Mouse (Mus musculus) T-cell, adult 2 months (primary cell): Measurements from ENCODE around the gene Rab11b.

ENCODE experiments used
- DNase-seq: peaks from one replicate; pipeline ENCODE4 v3.0.0; 2022; ENCODE audit warnings: low spot score

The Rab11b gene

GRCm38 (mm10) chr17:33760255-33761165 lies at the start of gene Rab11b:
TSS of gene Rab11b (minus strand) at chr17:33760530.
- peak; percentile 100 for DNase-seq

GRCm38 (mm10) chr17:33808192-33808591 lies 47.9 kb upstream of the Rab11b start:
- no peak for DNase-seq

- no peak for DNase-seq
Measured at GRCm38 (mm10) chr17:33807181-33807888, 47.0 kb upstream of the Rab11b start.

GRCm38 (mm10) chr17:33804745-33805144 lies 44.4 kb upstream of the Rab11b start:
- no peak for DNase-seq

- no peak for DNase-seq
Measured at GRCm38 (mm10) chr17:33804205-33804604, 43.9 kb upstream of the Rab11b start.

- no peak for DNase-seq
Measured at GRCm38 (mm10) chr17:33802221-33802620, 41.9 kb upstream of the Rab11b start.

- DNase-seq: no peak
Measured at GRCm38 (mm10) chr17:33799277-33799676, 38.9 kb upstream of the Rab11b start.

GRCm38 (mm10) chr17:33798306-33798705 lies 38.0 kb upstream of the Rab11b start:
- DNase-seq: no peak

GRCm38 (mm10) chr17:33788732-33789131 lies 28.4 kb upstream of the Rab11b start:
- DNase-seq: no peak

GRCm38 (mm10) chr17:33786375-33786774 lies 26.0 kb upstream of the Rab11b start:
- DNase-seq: no peak

GRCm38 (mm10) chr17:33784939-33785338 lies 24.6 kb upstream of the Rab11b start:
- no peak for DNase-seq

- no peak for DNase-seq
Measured at GRCm38 (mm10) chr17:33783408-33783807, 23.1 kb upstream of the Rab11b start.

GRCm38 (mm10) chr17:33782067-33782466 lies 21.7 kb upstream of the Rab11b start:
- DNase-seq: no peak

GRCm38 (mm10) chr17:33781124-33781977 lies 21.0 kb upstream of the Rab11b start, which contains the start of gene Angptl4:
TSS of gene Angptl4 (minus strand) at chr17:33781830.
- DNase-seq: peak; percentile 69

GRCm38 (mm10) chr17:33780431-33780830 lies 20.1 kb upstream of the Rab11b start:
- peak; percentile 23 for DNase-seq

- no peak for DNase-seq
Measured at GRCm38 (mm10) chr17:33779967-33780295, 19.6 kb upstream of the Rab11b start.

GRCm38 (mm10) chr17:33779271-33779966 lies 19.1 kb upstream of the Rab11b start:
- DNase-seq: no peak

GRCm38 (mm10) chr17:33775287-33775686 lies 15.0 kb upstream of the Rab11b start:
- DNase-seq: no peak

GRCm38 (mm10) chr17:33774573-33775155 lies 14.3 kb upstream of the Rab11b start:
- DNase-seq: no peak

- DNase-seq: no peak
Measured at GRCm38 (mm10) chr17:33773871-33774572, 13.7 kb upstream of the Rab11b start.

GRCm38 (mm10) chr17:33773426-33773825 lies 13.1 kb upstream of the Rab11b start:
- no peak for DNase-seq
